In genomic region chr16:30267359-30267758, GRCm38 (mm10) we compare ENCODE assay signal across 29 mouse cellular contexts. TPM values are rescaled to one million over a fixed set of nuclear protein-coding genes. Genes with fewer than 3 reads are reported as not detected.
A peak's percentile ranks its signal among the peaks of the same experiment; 100 is the strongest.
DNase-seq lines count a peak whose midpoint lies in the region; ATAC-seq and TF ChIP-seq lines count a peak whose summit lies in the region.
"Had no signal": no experiment of that assay in that cellular context is flagged by ENCODE, and none has a peak within 500 bp of the region (broad histone marks: within the 10 kb centered on the region; RNA-seq: fewer than 3 reads in every experiment).

TSS of gene Cpn2 (minus strand) at chr16:30267499.

- WGBS in liver, adult 2 months = 19% methylated on average over 5 of the region's 5 CpGs
- WGBS in liver, embryonic 16.5 days (ENCODE audit: insufficient replicate concordance) = 44% methylated on average over 5 of the region's 5 CpGs

- intact Hi-C loops in heart, postnatal 25 days (cut with DNase I) = no loop called here

- H3K79me2 ChIP-seq in liver, adult 2 months (ENCODE audit: control insufficient read depth, insufficient read depth, low read length) = peaks cover 11% of the 10 kb centered on the region; the same call in 1 of the 2 replicates

- TF ChIP-seq POLR2A in liver, adult 2 months (IDR thresholded peaks at IDR 0.05; ENCODE audit: extremely low read depth, insufficient read depth, low read length) = peak; percentile 69; the same call in 1 of the 2 replicates

- no peaks in the 10 kb centered on the region for H3K9me3 ChIP-seq in liver, embryonic 16.5 days (replicated peaks; ENCODE audit: control insufficient read depth, low read length)
- H3K9me3 ChIP-seq: forebrain, embryonic 15.5 days; midbrain, embryonic 12.5 days had no signal

- ATAC-seq in liver, embryonic 16.5 days (ENCODE audit: low read depth) = peak; percentile 73
- no peak for ATAC-seq in granulocyte monocyte progenitor cell, adult 5-6 weeks (replicated peaks; ENCODE audit: poor library complexity, severe bottlenecking)
- ATAC-seq: forebrain, embryonic 15.5 days; inflammation-experienced regulatory T-cells, adult 6 months had no signal

- peak within 1 kb of the TSS; percentile 48 for H3K4me2 ChIP-seq in liver, embryonic 16.5 days (ENCODE audit: low read depth, low read length)
- H3K4me2 ChIP-seq: forebrain, embryonic 15.5 days; hindbrain, embryonic 14.5 days; midbrain, embryonic 12.5 days had no signal

- H3K27me3 ChIP-seq in liver, adult 2 months (ENCODE audit: control insufficient read depth, insufficient read depth, low read length) = no peaks in the 10 kb centered on the region
- no peaks in the 10 kb centered on the region for H3K27me3 ChIP-seq in liver, embryonic 16.5 days (ENCODE audit: control insufficient read depth, insufficient read depth, low read depth, low read length)
- H3K27me3 ChIP-seq: forebrain, embryonic 15.5 days had no signal

- H3K4me1 ChIP-seq in brown adipose tissue, adult 24 weeks (ENCODE audit: control insufficient read depth, insufficient read depth, insufficient read length, low read length) = peaks cover 9% of the 10 kb centered on the region
- peaks cover 18% of the 10 kb centered on the region for H3K4me1 ChIP-seq in liver, adult 2 months (ENCODE audit: control insufficient read depth, insufficient read depth, low read length)
- no peaks in the 10 kb centered on the region for H3K4me1 ChIP-seq in liver, embryonic 16.5 days (ENCODE audit: control insufficient read depth, low read depth, low read length)

- peak within 1 kb of the TSS; percentile 90 for H3K27ac ChIP-seq in brown adipose tissue, adult 24 weeks (replicated peaks; ENCODE audit: low read depth, low read length)
- H3K27ac ChIP-seq in liver, adult 2 months (replicated peaks; ENCODE audit: insufficient read depth, low read depth, low read length) = peak within 1 kb of the TSS; percentile 96
- peak within 1 kb of the TSS; percentile 71 for H3K27ac ChIP-seq in liver, embryonic 16.5 days (ENCODE audit: low read length)
- H3K27ac ChIP-seq: forebrain, embryonic 15.5 days; hindbrain, embryonic 14.5 days; midbrain, embryonic 12.5 days; stomach, postnatal 0 days had no signal

- peak; percentile 21 for DNase-seq in adrenal gland, postnatal 25 days
- DNase-seq in liver, adult 2 months (ENCODE audit: extremely low read depth, low read depth, low spot score) = peak; percentile 93
- DNase-seq in heart, postnatal 25 days (ENCODE audit: low spot score) = no peak
- DNase-seq in spleen, postnatal 4 days (ENCODE audit: low spot score in 2 of 2) = no peak
- DNase-seq: B cell, adult 2 months; cerebellum, adult 8-10 months; cerebellum, postnatal 36 days; gastrocnemius, postnatal 10 days; heart, postnatal 36 days; kidney, adult 9 months; kidney, postnatal 14 days; lung, adult 2 months; thymus, adult 2 months had no signal

- H3K36me3 ChIP-seq in liver, adult 2 months (ENCODE audit: control insufficient read depth, insufficient read depth, low read length) = no peaks in the 10 kb centered on the region
- H3K36me3 ChIP-seq in liver, embryonic 16.5 days (ENCODE audit: control insufficient read depth, insufficient read depth) = no peaks in the 10 kb centered on the region
- H3K36me3 ChIP-seq: forebrain, embryonic 15.5 days; midbrain, embryonic 12.5 days had no signal

- TF ChIP-seq CTCF in liver, adult 2 months (IDR thresholded peaks at IDR 0.05; ENCODE audit: low read depth, low read length) = no peak

- H3K9ac ChIP-seq in liver, adult 2 months (ENCODE audit: low read depth, low read length) = peak within 1 kb of the TSS; percentile 99
- H3K9ac ChIP-seq in liver, embryonic 16.5 days (ENCODE audit: low read depth, low read length) = peak within 1 kb of the TSS; percentile 52
- H3K9ac ChIP-seq: forebrain, embryonic 15.5 days; hindbrain, embryonic 14.5 days; midbrain, embryonic 12.5 days had no signal

- H3K4me3 ChIP-seq in brown adipose tissue, adult 24 weeks (ENCODE audit: insufficient read depth, low read depth, low read length) = peak within 1 kb of the TSS; percentile 56
- H3K4me3 ChIP-seq in liver, adult 2 months (ENCODE audit: insufficient read depth, low read depth, low read length) = peak within 1 kb of the TSS; percentile 96
- peak within 1 kb of the TSS; percentile 48 for H3K4me3 ChIP-seq in liver, embryonic 16.5 days (ENCODE audit: low read depth, low read length)
- H3K4me3 ChIP-seq: forebrain, embryonic 15.5 days; midbrain, embryonic 12.5 days had no signal

RNA-seq across cellular contexts. Expression of gene Cpn2, which starts in this region (rescaled TPM):
- total RNA-seq in adrenal gland, postnatal 25 days (2021) = 2.2 and 3.1 TPM in 2 replicates
- 20.1 and 23.7 TPM in 2 replicates for polyA plus RNA-seq in brown adipose tissue, adult 24 weeks (2012; ENCODE audit: insufficient read depth, insufficient read length, missing spikeins)
- total RNA-seq in liver, adult 2 months (2014; rRNA removed) = 137 and 158 TPM in 2 replicates
- polyA plus RNA-seq in liver, adult 2 months (2012; rRNA removed) = 263 and 285 TPM in 2 replicates
- 3.4 and 3.9 TPM in 2 replicates for polyA plus RNA-seq in liver, embryonic 16.5 days (2015; fragmentation: Nextera tagmentation; extraction: Ambion mirVana)
- under 1 TPM in 1 of 2 experiments, not detected in 1; 0.11 TPM for total RNA-seq in heart, postnatal 25 days (2021)
- not detected in 2 replicates for total RNA-seq in granulocyte monocyte progenitor cell, adult 5-6 weeks (2014; fragmentation: Nextera tagmentation)
- not detected in 2 replicates for total RNA-seq in granulocyte monocyte progenitor cell, adult 5-6 weeks (2017)
- total RNA-seq: layer of hippocampus, adult 18-20 months; layer of hippocampus, postnatal 14 days; left cerebral cortex, adult 8-10 months; megakaryocyte, adult 5-6 weeks; MEL had no signal
- polyA plus RNA-seq: embryonic facial prominence, embryonic 14.5 days; forebrain, embryonic 15.5 days; heart, embryonic 14.5 days; hindbrain, embryonic 14.5 days; inflammation-experienced regulatory T-cells, adult 6 months; limb, embryonic 11.5 days; midbrain, embryonic 12.5 days; stomach, postnatal 0 days had no signal

Comparison
In these comparisons a context has a peak if more than half of its experiments do, and no peak if none do; other contexts are left out.
1. RNA of gene Cpn2 (total RNA-seq): 137 to 158 TPM in liver, adult 2 months; 2.2 to 3.1 TPM in adrenal gland, postnatal 25 days, 0.11 TPM in heart, postnatal 25 days and not detected in granulocyte monocyte progenitor cell, adult 5-6 weeks; every median in the first group is over 10 times any median in the second.
2. RNA of gene Cpn2 (polyA plus RNA-seq): 263 to 285 TPM in liver, adult 2 months; 20.1 to 23.7 TPM in brown adipose tissue, adult 24 weeks and 3.4 to 3.9 TPM in liver, embryonic 16.5 days; every median in the first group is over 10 times any median in the second.
3. DNase-seq: peak in adrenal gland, postnatal 25 days (single experiment) and liver, adult 2 months (single experiment); none in heart, postnatal 25 days (single experiment) and spleen, postnatal 4 days (0 of 2).
4. Peak in every context shown above with its lines, with median percentiles within 50 percentile points of each other: H3K27ac ChIP-seq and H3K4me3 ChIP-seq.